Mouse (Mus musculus) frontal cortex, postnatal 36 days (tissue): ENCODE data around the gene Mfsd4b4.
"Not testable (repeated sequence)": the region's sequence is repeated elsewhere in the genome, so short reads cannot be mapped to it uniquely, and the experiment has no call there.

Experiments used
- DNase-seq, 2 experiments: peaks; one replicate each; pipeline ENCODE4 v3.0.0; 2022; ENCODE audit warnings: low spot score in 2 of 2

The Mfsd4b4 gene

GRCm38 (mm10) chr10:39898874-39899371 lies at the start of gene Mfsd4b4:
Gene Mfsd4b4, minus strand, starts transcription at chr10:39899238.
- DNase-seq, result peak; percentile 83 to 85

GRCm38 (mm10) chr10:39947195-39947594 lies 48.2 kb upstream of the Mfsd4b4 start:
- DNase-seq, result not testable (repeated sequence)

- no peak for DNase-seq
These were observed 37.5 kb upstream of the Mfsd4b4 start for GRCm38 (mm10) chr10:39936553-39936952.

- DNase-seq, result no peak
These were observed 27.6 kb upstream of the Mfsd4b4 start, which contains the start of gene Mfsd4b2 for GRCm38 (mm10) chr10:39926616-39927139. Gene Mfsd4b2, minus strand, starts transcription at chr10:39926923.

- not testable (repeated sequence) for DNase-seq
These were observed 25.5 kb upstream of the Mfsd4b4 start for GRCm38 (mm10) chr10:39924556-39924955.

GRCm38 (mm10) chr10:39912616-39913015 lies 13.6 kb upstream of the Mfsd4b4 start:
- no peak for DNase-seq

GRCm38 (mm10) chr10:39908768-39909441 lies 9.9 kb upstream of the Mfsd4b4 start:
- DNase-seq, result no peak

GRCm38 (mm10) chr10:39906799-39907658 lies 8.0 kb upstream of the Mfsd4b4 start:
- DNase-seq, result no peak

GRCm38 (mm10) chr10:39904191-39904590 lies 5.2 kb upstream of the Mfsd4b4 start:
- DNase-seq, result no peak

GRCm38 (mm10) chr10:39896503-39896902 lies 2.5 kb downstream of the Mfsd4b4 start:
- no peak for DNase-seq

GRCm38 (mm10) chr10:39893702-39894697 lies 5.0 kb downstream of the Mfsd4b4 start:
- no peak for DNase-seq

- DNase-seq, result no peak
These were observed 10.4 kb downstream of the Mfsd4b4 start for GRCm38 (mm10) chr10:39888621-39889020.

- DNase-seq, result no peak
These were observed 33.5 kb downstream of the Mfsd4b4 start for GRCm38 (mm10) chr10:39865509-39865908.

GRCm38 (mm10) chr10:39842621-39843020 lies 56.4 kb downstream of the Mfsd4b4 start:
- no peak for DNase-seq
